Mouse (Mus musculus): ENCODE measurements around the gene Slc10a7. TPM values are rescaled to one million over a fixed set of nuclear protein-coding genes. Genes with fewer than 3 reads are reported as not detected.
"Not testable (repeated sequence)": the region's sequence is repeated elsewhere in the genome, so short reads cannot be mapped to it uniquely, and the experiment has no call there.

Slc10a7 gene
- 5.9 and 6.9 TPM in 2 replicates for polyA plus RNA-seq (2015; fragmentation: Nextera tagmentation; extraction: Ambion mirVana)

- peak; percentile 90 for ATAC-seq (ENCODE audit: insufficient read depth)
- WGBS (ENCODE audit: insufficient replicate concordance) = under 1% methylated on average over 51 of the region's 51 CpGs
- H3K9me3 ChIP-seq (replicated peaks) = no peaks in the 10 kb centered on the region
- no peaks in the 10 kb centered on the region for H3K27me3 ChIP-seq
- peak within 1 kb of the TSS; percentile 99 for H3K4me2 ChIP-seq
- peak within 1 kb of the TSS; percentile 94 for H3K4me3 ChIP-seq (replicated peaks)
- H3K9ac ChIP-seq = peak within 1 kb of the TSS; percentile 91
- peak within 1 kb of the TSS; percentile 90 for H3K27ac ChIP-seq (replicated peaks)
- peaks cover 12% of the 10 kb centered on the region for H3K36me3 ChIP-seq (replicated peaks)
- peaks cover 23% of the 10 kb centered on the region for H3K4me1 ChIP-seq (replicated peaks)
Measured at GRCm38 (mm10) chr8:78509273-78510031, at the start of gene Slc10a7. Gene Slc10a7, plus strand, starts transcription at chr8:78509346.

GRCm38 (mm10) chr8:78463941-78464340 is 45.2 kb upstream of the Slc10a7 start:
- Histone ChIP-seq H3K27ac (replicated peaks) (no peak overlapping the region), H3K4me1 (replicated peaks) (no peaks in the 10 kb centered on the region), H3K4me3 (replicated peaks) (no peak overlapping the region), H3K36me3 (replicated peaks) (no peaks in the 10 kb centered on the region), H3K27me3 (no peaks in the 10 kb centered on the region), H3K9me3 (replicated peaks) (no peaks in the 10 kb centered on the region), H3K4me2 (no peak overlapping the region), H3K9ac (no peak overlapping the region)
- ATAC-seq (ENCODE audit: insufficient read depth) = no peak
- WGBS (ENCODE audit: insufficient replicate concordance) = 65% methylated on average over 2 of the region's 2 CpGs

GRCm38 (mm10) chr8:78467889-78468288 is 41.3 kb upstream of the Slc10a7 start:
- no peak for ATAC-seq (ENCODE audit: insufficient read depth)
- no peak overlapping the region for H3K9ac ChIP-seq
- no peaks in the 10 kb centered on the region for H3K4me1 ChIP-seq (replicated peaks)
- H3K4me3 ChIP-seq (replicated peaks) = no peak overlapping the region
- 76% methylated on average over 2 of the region's 2 CpGs for WGBS (ENCODE audit: insufficient replicate concordance)
- H3K27ac ChIP-seq (replicated peaks) = no peak overlapping the region
- no peaks in the 10 kb centered on the region for H3K27me3 ChIP-seq
- H3K4me2 ChIP-seq = no peak overlapping the region
- H3K9me3 ChIP-seq (replicated peaks) = no peaks in the 10 kb centered on the region
- no peaks in the 10 kb centered on the region for H3K36me3 ChIP-seq (replicated peaks)

GRCm38 (mm10) chr8:78477051-78477829 is 31.9 kb upstream of the Slc10a7 start:
- Histone ChIP-seq H3K4me2 (no peak overlapping the region), H3K36me3 (replicated peaks) (no peaks in the 10 kb centered on the region), H3K27ac (replicated peaks) (no peak overlapping the region), H3K9me3 (replicated peaks) (no peaks in the 10 kb centered on the region), H3K27me3 (no peaks in the 10 kb centered on the region), H3K4me3 (replicated peaks) (no peak overlapping the region), H3K4me1 (replicated peaks) (no peaks in the 10 kb centered on the region), H3K9ac (no peak overlapping the region)
- ATAC-seq (ENCODE audit: insufficient read depth) = no peak
- 47% methylated on average over 6 of the region's 6 CpGs for WGBS (ENCODE audit: insufficient replicate concordance)

- Histone ChIP-seq H3K9me3 (replicated peaks) (no peaks in the 10 kb centered on the region), H3K4me2 (no peak overlapping the region), H3K4me1 (replicated peaks) (no peaks in the 10 kb centered on the region), H3K27me3 (no peaks in the 10 kb centered on the region), H3K4me3 (replicated peaks) (no peak overlapping the region), H3K9ac (no peak overlapping the region), H3K27ac (replicated peaks) (no peak overlapping the region), H3K36me3 (replicated peaks) (no peaks in the 10 kb centered on the region)
- 72% methylated on average over 3 of the region's 3 CpGs for WGBS (ENCODE audit: insufficient replicate concordance)
- no peak for ATAC-seq (ENCODE audit: insufficient read depth)
Measured at GRCm38 (mm10) chr8:78489733-78490132, 19.4 kb upstream of the Slc10a7 start.

- no peak overlapping the region for H3K4me3 ChIP-seq (replicated peaks)
- 34% methylated on average over 2 of the region's 2 CpGs for WGBS (ENCODE audit: insufficient replicate concordance)
- no peak overlapping the region for H3K4me2 ChIP-seq
- no peak overlapping the region for H3K27ac ChIP-seq (replicated peaks)
- H3K4me1 ChIP-seq (replicated peaks) = no peaks in the 10 kb centered on the region
- no peaks in the 10 kb centered on the region for H3K36me3 ChIP-seq (replicated peaks)
- H3K9me3 ChIP-seq (replicated peaks) = no peaks in the 10 kb centered on the region
- no peak overlapping the region for H3K9ac ChIP-seq
- no peaks in the 10 kb centered on the region for H3K27me3 ChIP-seq
- ATAC-seq (ENCODE audit: insufficient read depth) = no peak
Measured at GRCm38 (mm10) chr8:78493031-78493430, 16.1 kb upstream of the Slc10a7 start.

- H3K4me2 ChIP-seq; H3K9me3 ChIP-seq (replicated peaks); H3K27ac ChIP-seq (replicated peaks); H3K4me3 ChIP-seq (replicated peaks); H3K27me3 ChIP-seq; H3K36me3 ChIP-seq (replicated peaks); H3K4me1 ChIP-seq (replicated peaks); ATAC-seq (ENCODE audit: insufficient read depth); H3K9ac ChIP-seq: not testable (repeated sequence)
- 77% methylated on average over 3 of the region's 3 CpGs for WGBS (ENCODE audit: insufficient replicate concordance)
Measured at GRCm38 (mm10) chr8:78496273-78496672, 12.9 kb upstream of the Slc10a7 start.

GRCm38 (mm10) chr8:78502706-78503105 is 6.4 kb upstream of the Slc10a7 start:
- Histone ChIP-seq H3K27ac (replicated peaks) (no peak overlapping the region), H3K9ac (no peak overlapping the region), H3K4me3 (replicated peaks) (no peak overlapping the region), H3K36me3 (replicated peaks) (peaks cover 27% of the 10 kb centered on the region), H3K4me2 (no peak overlapping the region), H3K27me3 (no peaks in the 10 kb centered on the region), H3K4me1 (replicated peaks) (peaks cover 23% of the 10 kb centered on the region), H3K9me3 (replicated peaks) (no peaks in the 10 kb centered on the region)
- 56% methylated on average over 2 of the region's 2 CpGs for WGBS (ENCODE audit: insufficient replicate concordance)
- no peak for ATAC-seq (ENCODE audit: insufficient read depth)

GRCm38 (mm10) chr8:78507979-78508718 is 997 bp upstream of the Slc10a7 start:
- ATAC-seq (ENCODE audit: insufficient read depth) = peak; percentile 50
- no peaks in the 10 kb centered on the region for H3K27me3 ChIP-seq
- peak overlapping the region; percentile 94 for H3K4me3 ChIP-seq (replicated peaks)
- peaks cover 23% of the 10 kb centered on the region for H3K36me3 ChIP-seq (replicated peaks)
- H3K9me3 ChIP-seq (replicated peaks) = no peaks in the 10 kb centered on the region
- H3K27ac ChIP-seq (replicated peaks) = peak overlapping the region; percentile 90
- under 1% methylated on average over 38 of the region's 38 CpGs for WGBS (ENCODE audit: insufficient replicate concordance)
- H3K4me2 ChIP-seq = peak overlapping the region; percentile 99
- peaks cover 33% of the 10 kb centered on the region for H3K4me1 ChIP-seq (replicated peaks)
- H3K9ac ChIP-seq = peak overlapping the region; percentile 91

GRCm38 (mm10) chr8:78508719-78509272 is 350 bp upstream of the Slc10a7 start, which contains the start of gene Rbmxl1:
Gene Rbmxl1, minus strand, starts transcription at chr8:78508898.
- peak; percentile 90 for ATAC-seq (ENCODE audit: insufficient read depth)
- H3K9me3 ChIP-seq (replicated peaks) = no peaks in the 10 kb centered on the region
- under 1% methylated on average over 70 of the region's 70 CpGs for WGBS (ENCODE audit: insufficient replicate concordance)
- no peaks in the 10 kb centered on the region for H3K27me3 ChIP-seq
- H3K9ac ChIP-seq = peak within 1 kb of the TSS; percentile 91
- H3K4me3 ChIP-seq (replicated peaks) = peak within 1 kb of the TSS; percentile 94
- peaks cover 30% of the 10 kb centered on the region for H3K4me1 ChIP-seq (replicated peaks)
- H3K4me2 ChIP-seq = peak within 1 kb of the TSS; percentile 99
- peaks cover 17% of the 10 kb centered on the region for H3K36me3 ChIP-seq (replicated peaks)
- peak within 1 kb of the TSS; percentile 90 for H3K27ac ChIP-seq (replicated peaks)
